Mouse (Mus musculus): ENCODE results near the gene Sirt1.

GRCm38 (mm10) chr10:63352111-63352510 is 29.4 kb downstream of the Sirt1 start:
- TF ChIP-seq POLR2A (IDR thresholded peaks at IDR 0.05; ENCODE audit: insufficient read length, low read depth) (no peak), TCF12 (IDR thresholded peaks at IDR 0.05; ENCODE audit: insufficient read depth, poor library complexity, severe bottlenecking) (no peak)
